Mouse (Mus musculus) ES-E14 (cell line): ENCODE measurements around the gene Olfr20. TPM values are rescaled to one million over a fixed set of nuclear protein-coding genes. Genes with fewer than 3 reads are reported as not detected.
A peak's percentile ranks its signal among the peaks of the same experiment; 100 is the strongest.
"Not testable (repeated sequence)": the region's sequence is repeated elsewhere in the genome, so short reads cannot be mapped to it uniquely, and the experiment has no call there.

ENCODE experiments used
- DNase-seq: peaks from one replicate; pipeline ENCODE4 v3.0.0-alpha.2; 2013; ENCODE audit warnings: low read depth, low spot score
- H3K27ac ChIP-seq: 2 replicates; pipeline ENCODE4 v1.5.1; 2012; ENCODE audit warnings: low read depth, mild to moderate bottlenecking, low read length, moderate library complexity, mixed read lengths; ENCODE audit not compliant: poor library complexity, insufficient read depth, severe bottlenecking
- H3K36me3 ChIP-seq: 2 replicates; pipeline ENCODE4 v1.6.1; 2012; ENCODE audit warnings: mild to moderate bottlenecking, low read length, moderate library complexity, mixed read lengths; ENCODE audit not compliant: control insufficient read depth, poor library complexity, insufficient read depth, severe bottlenecking
- H3K4me1 ChIP-seq, 2 experiments: fragments of 150-350 bp in 1 of 2; sonication (generic) in 1 of 2; 2 replicates each; pipeline ENCODE4 v1.6.1; 2012; ENCODE audit warnings: low read length in 2 of 2, mild to moderate bottlenecking in 1 of 2, mixed read lengths in 1 of 2; ENCODE audit not compliant: control insufficient read depth in 2 of 2, insufficient read depth in 2 of 2, poor library complexity in 1 of 2
- H3K4me3 ChIP-seq, 2 experiments: fragments of 150-350 bp in 1 of 2; sonication (generic) in 1 of 2; 2 replicates each; pipeline ENCODE4 v1.5.1; 2012; ENCODE audit warnings: low read length in 2 of 2, low read depth in 1 of 2, mild to moderate bottlenecking in 1 of 2, mixed read lengths in 1 of 2; ENCODE audit not compliant: insufficient read depth in 1 of 2, poor library complexity in 1 of 2, severe bottlenecking in 1 of 2
- H3K9ac ChIP-seq: 2 replicates; pipeline ENCODE4 v1.6.1; 2012; ENCODE audit warnings: low read depth, mild to moderate bottlenecking, low read length, mixed read lengths; ENCODE audit not compliant: poor library complexity, insufficient read depth, severe bottlenecking
- H3K9me3 ChIP-seq: fragments of 150-350 bp; sonication (generic); 2 replicates; pipeline ENCODE4 v1.6.1; 2012; ENCODE audit warnings: low read depth, mild to moderate bottlenecking, low read length; ENCODE audit not compliant: control insufficient read depth, insufficient read depth
- CHD2 ChIP-seq: IDR thresholded peaks from 2 replicates; pipeline ENCODE4 v1.6.1; 2014; ENCODE audit warnings: mild to moderate bottlenecking, low read depth, low read length, inconsistent platforms
- HCFC1 ChIP-seq: IDR thresholded peaks from 2 replicates; pipeline ENCODE4 v1.6.1; 2012; ENCODE audit warnings: low read length, inconsistent platforms, borderline replicate concordance; ENCODE audit not compliant: insufficient read depth
- MAFK ChIP-seq: IDR thresholded peaks from 2 replicates; pipeline ENCODE4 v1.6.1; 2014; ENCODE audit warnings: mild to moderate bottlenecking, low read depth, low read length, inconsistent platforms; ENCODE audit not compliant: insufficient read depth
- ZC3H11A ChIP-seq: IDR thresholded peaks from 2 replicates; pipeline ENCODE4 v1.6.1; 2012; ENCODE audit warnings: low read depth, mild to moderate bottlenecking, inconsistent platforms, low read length, borderline replicate concordance
- ZNF384 ChIP-seq: IDR thresholded peaks from 2 replicates; pipeline ENCODE4 v1.6.1; 2012; ENCODE audit warnings: low read depth, low read length, inconsistent platforms
- in situ Hi-C, 2 experiments: fragments of 600-800 bp; cut with MboI; formaldehyde crosslinking; loops; one replicate each; pipeline ENCODE4 v1.15.1; 2025; ENCODE audit warnings: low sequenced_read_pairs in 2 of 2, inconsistent platforms in 1 of 2; ENCODE audit not compliant: unreplicated experiment in 2 of 2
- total RNA-seq: library from RNA; depleted of rRNA; stranded (reverse); fragments of 300-350 nt; gene quantifications from 2 replicates; pipeline ENCODE4 v1.2.3, GENCODE M21; 2012; rRNA removed

Gene Olfr20
- total RNA-seq: 0.31 TPM in 1 of 2 replicates, not detected in the other

- Histone ChIP-seq H3K27ac (no peak within 1 kb of the TSS), H3K9ac (no peak within 1 kb of the TSS), H3K4me1 (no peaks in the 10 kb centered on the region), H3K36me3 (no peaks in the 10 kb centered on the region), H3K9me3 (no peaks in the 10 kb centered on the region), H3K4me3 (no peak within 1 kb of the TSS)
- TF ChIP-seq ZC3H11A: no peak
- no peak for TF ChIP-seq HCFC1
- TF ChIP-seq MAFK: no peak
- TF ChIP-seq CHD2: no peak
- TF ChIP-seq ZNF384: no peak
- DNase-seq: no peak
- in situ Hi-C loops: no loop called here
Observed at GRCm38 (mm10) chr11:73350483-73350882, at the start of gene Olfr20. TSS of gene Olfr20 (plus strand) at chr11:73350783.

GRCm38 (mm10) chr11:73303123-73303522 is 47.5 kb upstream of the Olfr20 start:
- no peak overlapping the region for H3K27ac ChIP-seq
- H3K4me1 ChIP-seq: no peaks in the 10 kb centered on the region
- no peak overlapping the region for H3K9ac ChIP-seq
- no peak for DNase-seq
- no peaks in the 10 kb centered on the region for H3K9me3 ChIP-seq
- TF ChIP-seq HCFC1 (no peak), CHD2 (no peak), MAFK (no peak), ZC3H11A (no peak), ZNF384 (no peak)
- in situ Hi-C loops: no loop called here
- no peak overlapping the region for H3K4me3 ChIP-seq
- H3K36me3 ChIP-seq: no peaks in the 10 kb centered on the region

DNA sequence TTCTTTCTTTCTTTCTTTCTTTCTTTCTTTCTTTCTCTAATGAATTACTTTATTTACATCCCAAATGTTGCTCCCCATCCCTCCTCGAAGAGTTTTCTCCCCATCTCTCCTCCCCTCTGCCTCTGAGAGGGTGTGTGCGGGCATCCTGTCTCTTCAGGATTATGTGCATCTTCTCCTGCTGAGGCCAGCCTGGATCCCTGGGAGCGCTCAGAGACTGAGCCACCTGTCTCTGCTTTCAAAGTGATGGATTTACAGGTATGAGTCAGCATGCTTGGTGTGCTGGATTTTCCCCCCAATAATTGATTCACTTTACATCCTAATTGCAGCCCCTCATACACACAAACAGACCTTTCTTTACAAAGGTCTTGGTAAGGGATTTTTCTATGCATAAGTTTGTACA is 34.6 kb upstream of the Olfr20 start:
- DNase-seq: no peak
- H3K27ac ChIP-seq: no peak overlapping the region
- peaks cover 4 to 10% of the 10 kb centered on the region in 2 experiments for H3K4me1 ChIP-seq
- in situ Hi-C loops: no loop called here
- TF ChIP-seq MAFK (0 out of 2 replicates have a peak, but pooled peaks have one; percentile 10), ZC3H11A (no peak)
- H3K9ac ChIP-seq: no peak overlapping the region
- H3K36me3 ChIP-seq: no peaks in the 10 kb centered on the region
- H3K4me3 ChIP-seq: no peak overlapping the region
- H3K9me3 ChIP-seq: no peaks in the 10 kb centered on the region

DNA sequence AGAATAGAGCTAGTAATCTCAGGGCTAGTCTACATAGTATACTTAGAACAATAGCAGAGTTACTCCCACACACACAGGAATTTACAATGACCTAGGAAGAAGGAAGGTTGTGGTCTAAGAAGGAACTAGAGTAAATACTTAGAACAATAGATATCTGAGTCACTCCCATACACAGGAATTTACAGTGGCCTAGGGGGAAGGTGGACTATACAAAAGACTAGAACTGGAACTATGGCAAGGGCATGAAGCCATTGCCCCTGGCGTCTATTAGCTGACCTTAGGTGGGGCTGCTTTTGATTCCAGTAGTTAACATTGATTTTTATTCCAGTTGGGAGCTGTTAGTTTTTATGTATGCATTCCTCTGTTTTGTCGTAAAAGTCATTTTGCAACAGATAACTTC is 32.0 kb upstream of the Olfr20 start:
- peak; percentile 74 for DNase-seq
- Histone ChIP-seq H3K27ac (peak overlapping the region; percentile 93; the same call in 1 of the 2 replicates), H3K4me1 (peaks cover 4 to 10% of the 10 kb centered on the region in 2 experiments)
- H3K36me3 ChIP-seq, H3K9me3 ChIP-seq, H3K9ac ChIP-seq, H3K4me3 ChIP-seq, in situ Hi-C loops: not testable (repeated sequence)

GRCm38 (mm10) chr11:73321064-73321463 is 29.5 kb upstream of the Olfr20 start:
- in situ Hi-C loops: not testable (repeated sequence)

More at GRCm38 (mm10) chr11:73321064-73321463, 29.5 kb upstream of the Olfr20 start:
- not testable (repeated sequence) for H3K9me3 ChIP-seq, DNase-seq, H3K27ac ChIP-seq, H3K9ac ChIP-seq, H3K36me3 ChIP-seq, H3K4me3 ChIP-seq
- H3K4me1 ChIP-seq: peaks cover 2 to 10% of the 10 kb centered on the region in 2 experiments; a peak in 3 of 4 replicates
